Mouse (Mus musculus): ENCODE results near the gene 4833439L19Rik. TPM values are rescaled to one million over a fixed set of nuclear protein-coding genes. Genes with fewer than 3 reads are reported as not detected.

The 4833439L19Rik gene
- polyA plus RNA-seq (2014; fragmentation: Illumina TruSeq; extraction: RNeasy Lipid Tissue Mini Kit (QIAGEN cat#74804)) = 78.5 TPM

GRCm38 (mm10) chr13:54565201-54565581 is at the start of gene 4833439L19Rik:
TSS of gene 4833439L19Rik (minus strand) at chr13:54565435.

GRCm38 (mm10) chr13:54610972-54611754 is 45.9 kb upstream of the 4833439L19Rik start, which contains the start of gene Cltb:
TSS of gene Cltb (minus strand) at chr13:54611344.

GRCm38 (mm10) chr13:54589996-54590951 is 25.0 kb upstream of the 4833439L19Rik start, which contains the start of the genes Nop16 and Higd2a:
TSS of gene Nop16 (minus strand) at chr13:54590090.
TSS of gene Higd2a (plus strand) at chr13:54590207.

GRCm38 (mm10) chr13:54574854-54575481 is 9.7 kb upstream of the 4833439L19Rik start, which contains the start of gene Arl10:
TSS of gene Arl10 (plus strand) at chr13:54575015.

GRCm38 (mm10) chr13:54503604-54504521 is 61.4 kb downstream of the 4833439L19Rik start, which contains the start of gene Simc1:
TSS of gene Simc1 (plus strand) at chr13:54503779.

Other genes starting within 250 kb of the 4833439L19Rik start
- gene Cplx2, start 194.1 kb downstream of the 4833439L19Rik start, polyA plus RNA-seq (2014; fragmentation: Illumina TruSeq; extraction: RNeasy Lipid Tissue Mini Kit (QIAGEN cat#74804)) = 17.0 TPM
- gene Thoc3, start 96.6 kb downstream of the 4833439L19Rik start, polyA plus RNA-seq (2014; fragmentation: Illumina TruSeq; extraction: RNeasy Lipid Tissue Mini Kit (QIAGEN cat#74804)) = 7.2 TPM
- gene Simc1, start 61.7 kb downstream of the 4833439L19Rik start, polyA plus RNA-seq (2014; fragmentation: Illumina TruSeq; extraction: RNeasy Lipid Tissue Mini Kit (QIAGEN cat#74804)) = 15.9 TPM
- 2.2 TPM for gene Arl10, start 9.6 kb upstream of the 4833439L19Rik start, polyA plus RNA-seq (2014; fragmentation: Illumina TruSeq; extraction: RNeasy Lipid Tissue Mini Kit (QIAGEN cat#74804))
- 17.8 TPM for gene Nop16, start 24.7 kb upstream of the 4833439L19Rik start, polyA plus RNA-seq (2014; fragmentation: Illumina TruSeq; extraction: RNeasy Lipid Tissue Mini Kit (QIAGEN cat#74804))
- 5.9 TPM for gene Higd2a, start 24.8 kb upstream of the 4833439L19Rik start, polyA plus RNA-seq (2014; fragmentation: Illumina TruSeq; extraction: RNeasy Lipid Tissue Mini Kit (QIAGEN cat#74804))
- 5.4 TPM for gene Cltb, start 45.9 kb upstream of the 4833439L19Rik start, polyA plus RNA-seq (2014; fragmentation: Illumina TruSeq; extraction: RNeasy Lipid Tissue Mini Kit (QIAGEN cat#74804))
- 40.4 TPM for gene Faf2, start 56.3 kb upstream of the 4833439L19Rik start, polyA plus RNA-seq (2014; fragmentation: Illumina TruSeq; extraction: RNeasy Lipid Tissue Mini Kit (QIAGEN cat#74804))
- 30.2 TPM for gene Rnf44, start 128.5 kb upstream of the 4833439L19Rik start, polyA plus RNA-seq (2014; fragmentation: Illumina TruSeq; extraction: RNeasy Lipid Tissue Mini Kit (QIAGEN cat#74804))
- gene Cdhr2, start 136.0 kb upstream of the 4833439L19Rik start, polyA plus RNA-seq (2014; fragmentation: Illumina TruSeq; extraction: RNeasy Lipid Tissue Mini Kit (QIAGEN cat#74804)) = not detected
- gene Gprin1, start 184.4 kb upstream of the 4833439L19Rik start, polyA plus RNA-seq (2014; fragmentation: Illumina TruSeq; extraction: RNeasy Lipid Tissue Mini Kit (QIAGEN cat#74804)) = not detected
- not detected for gene Sncb, start 201.2 kb upstream of the 4833439L19Rik start, polyA plus RNA-seq (2014; fragmentation: Illumina TruSeq; extraction: RNeasy Lipid Tissue Mini Kit (QIAGEN cat#74804))
- gene Eif4e1b, start 218.6 kb upstream of the 4833439L19Rik start, polyA plus RNA-seq (2014; fragmentation: Illumina TruSeq; extraction: RNeasy Lipid Tissue Mini Kit (QIAGEN cat#74804)) = 8.2 TPM
- 1.3 TPM for gene Tspan17, start 223.9 kb upstream of the 4833439L19Rik start, polyA plus RNA-seq (2014; fragmentation: Illumina TruSeq; extraction: RNeasy Lipid Tissue Mini Kit (QIAGEN cat#74804))

Data from ovary, adult 10 weeks (tissue).